In genomic region chr16:45653009-45653933, GRCm38 (mm10) we compare ENCODE assay signal across 8 mouse cellular contexts. TPM values are rescaled to one million over a fixed set of nuclear protein-coding genes. Genes with fewer than 3 reads are reported as not detected.
DNase-seq lines count a peak whose midpoint lies in the region; ATAC-seq and TF ChIP-seq lines count a peak whose summit lies in the region.

No protein-coding gene starts in this region.

- peak overlapping the region; percentile 77 for H3K4me2 ChIP-seq in lung, embryonic 15.5 days
- H3K4me2 ChIP-seq in limb, embryonic 12.5 days, result peak overlapping the region; percentile 76

- H3K4me1 ChIP-seq in lung, embryonic 15.5 days, result peaks cover 7% of the 10 kb centered on the region; the same call in 1 of the 2 replicates
- peaks cover 11% of the 10 kb centered on the region for H3K4me1 ChIP-seq in forebrain, embryonic 10.5 days
- H3K4me1 ChIP-seq in limb, embryonic 12.5 days (replicated peaks), result peaks cover 4% of the 10 kb centered on the region
- peaks cover 6% of the 10 kb centered on the region for H3K4me1 ChIP-seq in olfactory bulb, adult 2 months (ENCODE audit: control insufficient read depth, insufficient read depth, low read length)

- TF ChIP-seq CTCF in olfactory bulb, adult 2 months (IDR thresholded peaks at IDR 0.05; ENCODE audit: insufficient read depth, low read depth, low read length), result no peak

- TF ChIP-seq POLR2A in olfactory bulb, adult 2 months (IDR thresholded peaks at IDR 0.05; ENCODE audit: insufficient read depth, low read depth, low read length), result no peak

- H3K27me3 ChIP-seq in lung, embryonic 15.5 days, result no peaks in the 10 kb centered on the region
- peaks cover 33% of the 10 kb centered on the region for H3K27me3 ChIP-seq in forebrain, embryonic 10.5 days (ENCODE audit: poor library complexity, severe bottlenecking)
- H3K27me3 ChIP-seq in limb, embryonic 12.5 days, result peaks cover 28% of the 10 kb centered on the region

- H3K4me3 ChIP-seq in lung, embryonic 15.5 days, result peak overlapping the region; percentile 39
- peak overlapping the region; percentile 47 for H3K4me3 ChIP-seq in forebrain, embryonic 10.5 days
- peak overlapping the region; percentile 39 for H3K4me3 ChIP-seq in limb, embryonic 12.5 days (replicated peaks)
- 0 out of 2 replicates have a peak overlapping the region, but pooled peaks have one; percentile 10 for H3K4me3 ChIP-seq in olfactory bulb, adult 2 months (ENCODE audit: insufficient read depth, low read depth, low read length)

- no peaks in the 10 kb centered on the region for H3K36me3 ChIP-seq in lung, embryonic 15.5 days
- no peaks in the 10 kb centered on the region for H3K36me3 ChIP-seq in forebrain, embryonic 10.5 days (replicated peaks)
- H3K36me3 ChIP-seq in limb, embryonic 12.5 days, result no peaks in the 10 kb centered on the region

- WGBS in lung, embryonic 15.5 days, result 11% methylated on average over 17 of the region's 17 CpGs
- WGBS in forebrain, embryonic 10.5 days, result 11% methylated on average over 17 of the region's 17 CpGs
- WGBS in limb, embryonic 12.5 days, result 9% methylated on average over 17 of the region's 17 CpGs
- 27% methylated on average over 17 of the region's 17 CpGs for WGBS in olfactory bulb, adult 2 months

- ATAC-seq in lung, embryonic 15.5 days (ENCODE audit: borderline replicate concordance, extremely low read depth, low FRiP score, low TSS enrichment), result no peak
- ATAC-seq in limb, embryonic 12.5 days (ENCODE audit: insufficient number of reproducible peaks, insufficient read depth, low FRiP score, low TSS enrichment, low read depth), result no peak
- no peak for ATAC-seq in frontal cortex, adult (ENCODE audit: low TSS enrichment)

- peak overlapping the region; percentile 31 for H3K9ac ChIP-seq in lung, embryonic 15.5 days
- no peak overlapping the region for H3K9ac ChIP-seq in limb, embryonic 12.5 days (replicated peaks)

- no peak for DNase-seq in lung, postnatal 36 days
- no peak for DNase-seq in forebrain, embryonic 10.5 days (ENCODE audit: extremely low spot score, low spot score)
- no peak for DNase-seq in cerebellum, postnatal 25 days
- no peak for DNase-seq in cerebellum, adult 9-11 months

- no peaks in the 10 kb centered on the region for H3K9me3 ChIP-seq in lung, embryonic 15.5 days
- no peaks in the 10 kb centered on the region for H3K9me3 ChIP-seq in forebrain, embryonic 10.5 days
- H3K9me3 ChIP-seq in limb, embryonic 12.5 days, result no peaks in the 10 kb centered on the region

- no peak overlapping the region for H3K27ac ChIP-seq in lung, embryonic 15.5 days
- H3K27ac ChIP-seq in forebrain, embryonic 10.5 days, result no peak overlapping the region
- H3K27ac ChIP-seq in limb, embryonic 12.5 days, result no peak overlapping the region
- no peak overlapping the region for H3K27ac ChIP-seq in olfactory bulb, adult 2 months (ENCODE audit: insufficient read depth, low read depth, low read length)

RNA-seq across cellular contexts. Expression of gene BC016579, which starts 0.6 kb away (rescaled TPM):
- polyA plus RNA-seq in lung, embryonic 15.5 days (2015; fragmentation: Nextera tagmentation; extraction: Ambion mirVana), result 0.43 and 0.55 TPM in 2 replicates
- 0.07 and 0.15 TPM in 2 replicates for polyA plus RNA-seq in forebrain, embryonic 10.5 days (2016; fragmentation: Nextera tagmentation; extraction: Ambion mirVana)
- 0.09 and 0.19 TPM in 2 replicates for polyA plus RNA-seq in limb, embryonic 12.5 days (2016; fragmentation: Nextera tagmentation; extraction: Ambion mirVana)
- polyA plus RNA-seq in olfactory bulb, adult 2 months (2012; ENCODE audit: insufficient read depth, insufficient read length, low replicate concordance, missing spikeins), result not detected in 2 replicates

RNA-seq across cellular contexts. Expression of gene Tmprss7, which starts 40.2 kb away (rescaled TPM):
- 0.10 TPM in 1 of 2 replicates, not detected in the other for polyA plus RNA-seq in lung, embryonic 15.5 days (2015; fragmentation: Nextera tagmentation; extraction: Ambion mirVana)
- polyA plus RNA-seq in forebrain, embryonic 10.5 days (2016; fragmentation: Nextera tagmentation; extraction: Ambion mirVana), result 0.31 and 0.42 TPM in 2 replicates
- 0.20 and 0.27 TPM in 2 replicates for polyA plus RNA-seq in limb, embryonic 12.5 days (2016; fragmentation: Nextera tagmentation; extraction: Ambion mirVana)
- polyA plus RNA-seq in olfactory bulb, adult 2 months (2012; ENCODE audit: insufficient read depth, insufficient read length, low replicate concordance, missing spikeins), result not detected in 2 replicates

RNA-seq across cellular contexts. Expression of gene Gcsam, which starts 43.1 kb away (rescaled TPM):
- polyA plus RNA-seq in lung, embryonic 15.5 days (2015; fragmentation: Nextera tagmentation; extraction: Ambion mirVana), result 0.10 and 0.40 TPM in 2 replicates
- polyA plus RNA-seq in forebrain, embryonic 10.5 days (2016; fragmentation: Nextera tagmentation; extraction: Ambion mirVana), result 0.09 and 0.12 TPM in 2 replicates
- polyA plus RNA-seq in limb, embryonic 12.5 days (2016; fragmentation: Nextera tagmentation; extraction: Ambion mirVana), result 0.15 TPM in 1 of 2 replicates, not detected in the other
- polyA plus RNA-seq in olfactory bulb, adult 2 months (2012; ENCODE audit: insufficient read depth, insufficient read length, low replicate concordance, missing spikeins), result not detected in 2 replicates
